Mouse (Mus musculus) adrenal gland, postnatal 25 days (tissue): ENCODE measurements at regions not wholly inside any gene's neighbourhood (a gene's known extent, or its start where the extent isn't known, plus 50 kb on each side); places are given as distances from the start of the nearest gene placed in this dataset.

Source experiments
- DNase-seq: peaks from one replicate; pipeline ENCODE4 v3.0.0; 2021; ENCODE audit warnings: mixed read lengths

GRCm38 (mm10) chr5:46086885-46087284 lies 229.5 kb upstream of the Lcorl start:
- no peak for DNase-seq

GRCm38 (mm10) chr5:46083293-46083692 lies 225.9 kb upstream of the Lcorl start:
- DNase-seq = no peak

GRCm38 (mm10) chr5:46073744-46074143 lies 216.3 kb upstream of the Lcorl start:
- no peak for DNase-seq

- DNase-seq = no peak
These were observed 215.7 kb upstream of the Lcorl start for GRCm38 (mm10) chr5:46073136-46073535.

GRCm38 (mm10) chr5:46059910-46060309 lies 202.5 kb upstream of the Lcorl start:
- DNase-seq = no peak

- DNase-seq = no peak
These were observed 197.4 kb upstream of the Lcorl start for GRCm38 (mm10) chr5:46054850-46055249.

GRCm38 (mm10) chr5:46042684-46043348 lies 185.4 kb upstream of the Lcorl start:
- DNase-seq = no peak

GRCm38 (mm10) chr5:46033008-46033676 lies 175.7 kb upstream of the Lcorl start:
- peak; percentile 66 for DNase-seq

- no peak for DNase-seq
These were observed 174.8 kb upstream of the Lcorl start for GRCm38 (mm10) chr5:46032206-46032605.

GRCm38 (mm10) chr5:46024138-46024537 lies 166.7 kb upstream of the Lcorl start:
- DNase-seq = no peak

- no peak for DNase-seq
These were observed 166.0 kb upstream of the Lcorl start for GRCm38 (mm10) chr5:46023456-46023855.

- no peak for DNase-seq
These were observed 164.6 kb upstream of the Lcorl start for GRCm38 (mm10) chr5:46022047-46022422.

GRCm38 (mm10) chr5:46021398-46022046 lies 164.1 kb upstream of the Lcorl start:
- DNase-seq = no peak

GRCm38 (mm10) chr5:46020175-46020574 lies 162.8 kb upstream of the Lcorl start:
- DNase-seq = no peak

- no peak for DNase-seq
These were observed 150.0 kb upstream of the Lcorl start for GRCm38 (mm10) chr5:46007446-46007845.

GRCm38 (mm10) chr5:46006691-46007090 lies 149.3 kb upstream of the Lcorl start:
- no peak for DNase-seq

- DNase-seq = no peak
These were observed 148.8 kb upstream of the Lcorl start for GRCm38 (mm10) chr5:46006228-46006627.

- DNase-seq = no peak
These were observed 148.2 kb upstream of the Lcorl start for GRCm38 (mm10) chr5:46005631-46006030.

- no peak for DNase-seq
These were observed 144.6 kb upstream of the Lcorl start for GRCm38 (mm10) chr5:46002011-46002410.

GRCm38 (mm10) chr5:45957766-45958165 lies 100.4 kb upstream of the Lcorl start:
- DNase-seq = no peak

GRCm38 (mm10) chr5:45943970-45944369 lies 86.6 kb upstream of the Lcorl start:
- no peak for DNase-seq

GRCm38 (mm10) chr5:45932970-45933369 lies 75.6 kb upstream of the Lcorl start:
- no peak for DNase-seq

GRCm38 (mm10) chr5:45931252-45931651 lies 73.8 kb upstream of the Lcorl start:
- no peak for DNase-seq
